Mouse (Mus musculus) ES-CJ7 (cell line): ENCODE data around the gene Adgrb3.
"Not testable (repeated sequence)": the region's sequence is repeated elsewhere in the genome, so short reads cannot be mapped to it uniquely, and the experiment has no call there.

ENCODE experiments used
- DNase-seq: peaks from one replicate; pipeline ENCODE4 v3.0.0; 2011; ENCODE audit warnings: low read depth, low spot score

Gene Adgrb3

DNA sequence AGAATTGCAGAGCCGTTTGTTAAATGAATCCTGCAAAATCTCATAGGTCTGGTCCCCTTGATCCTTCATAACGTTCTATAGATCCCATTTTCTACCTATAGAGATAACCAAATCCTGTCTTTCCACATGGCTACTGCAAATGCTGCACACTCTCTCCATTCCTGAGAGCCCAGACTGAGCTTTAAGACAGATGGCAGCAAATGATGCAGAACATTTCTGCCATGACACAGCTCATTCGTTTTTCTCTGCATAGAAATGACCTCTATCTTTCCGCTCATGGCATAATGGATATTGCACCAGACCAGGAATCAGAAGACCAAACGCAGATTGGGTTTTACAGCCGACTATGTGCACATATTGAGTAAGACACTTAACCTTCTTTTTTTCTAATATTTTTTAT, 84.8 kb downstream of the Adgrb3 start:
- DNase-seq: no peak

GRCm38 (mm10) chr1:25729844-25730243, 99.7 kb downstream of the Adgrb3 start:
- DNase-seq: no peak

DNA sequence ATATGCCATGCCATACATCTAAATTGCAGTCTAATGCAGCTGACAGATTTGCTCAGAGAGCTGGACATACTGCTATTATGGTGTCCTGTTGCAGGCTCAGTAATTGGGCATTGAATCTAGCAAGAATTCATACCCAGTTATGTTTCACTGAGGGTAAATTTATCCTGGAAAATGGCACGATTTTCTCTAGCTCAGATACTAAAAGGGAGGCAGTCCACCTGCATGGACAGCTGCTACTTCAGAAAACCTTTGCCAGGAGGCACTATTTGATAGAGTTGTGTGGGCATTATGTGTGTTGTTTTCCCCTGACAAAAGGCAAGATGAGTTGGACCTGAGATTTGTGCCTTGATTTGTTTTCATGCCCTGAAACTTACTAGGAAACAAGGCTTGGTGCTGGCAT, 118.0 kb downstream of the Adgrb3 start:
- DNase-seq: no peak

- no peak for DNase-seq
Measured at GRCm38 (mm10) chr1:25706299-25706698, 123.2 kb downstream of the Adgrb3 start.

- no peak for DNase-seq
Measured at GRCm38 (mm10) chr1:25698702-25699250, 130.7 kb downstream of the Adgrb3 start.

- no peak for DNase-seq
Measured at GRCm38 (mm10) chr1:25697179-25697578, 132.3 kb downstream of the Adgrb3 start.

- DNase-seq: peak; percentile 12
Measured at GRCm38 (mm10) chr1:25696771-25697170, 132.7 kb downstream of the Adgrb3 start.

DNA sequence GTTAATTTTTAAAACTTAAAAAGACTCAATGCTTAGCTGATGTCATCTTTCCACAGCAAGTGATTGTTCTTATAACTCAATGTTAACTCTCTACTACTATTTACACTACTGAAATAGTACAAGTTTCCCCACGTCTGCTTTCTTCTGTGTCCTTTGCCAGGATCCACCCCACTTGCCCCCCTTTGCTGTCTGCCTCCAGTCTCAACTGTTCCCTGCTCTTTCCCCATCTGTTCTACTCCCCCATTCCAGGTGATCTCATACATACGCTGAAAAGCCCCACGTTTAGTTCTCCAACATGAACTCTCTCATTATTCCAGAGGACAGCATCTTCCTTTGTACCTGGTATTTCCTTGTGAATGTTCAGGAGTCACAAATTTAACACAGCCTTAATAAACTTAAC, 147.4 kb downstream of the Adgrb3 start:
- no peak for DNase-seq

DNA sequence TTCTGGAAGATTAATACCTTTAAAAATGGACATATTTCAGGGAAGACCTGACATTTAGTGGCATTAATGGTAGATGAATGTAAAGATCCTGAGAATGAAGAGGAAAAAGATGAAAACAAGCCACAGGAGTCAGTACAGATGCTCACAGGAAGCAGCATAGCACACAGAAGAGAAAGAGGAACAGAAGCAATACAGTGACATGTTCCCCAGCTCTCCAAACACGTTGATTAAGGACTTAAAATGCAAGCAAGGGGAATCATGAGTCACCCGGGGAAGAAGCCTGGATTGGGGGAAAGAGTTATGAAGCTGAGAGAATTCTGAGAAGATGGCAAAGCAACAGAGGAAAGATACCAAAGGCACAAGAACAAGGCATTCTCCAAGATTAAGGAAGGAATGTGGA, 149.9 kb downstream of the Adgrb3 start:
- no peak for DNase-seq

- DNase-seq: no peak
Measured at GRCm38 (mm10) chr1:25652717-25653116, 176.8 kb downstream of the Adgrb3 start.

- no peak for DNase-seq
Measured at GRCm38 (mm10) chr1:25644256-25644655, 185.3 kb downstream of the Adgrb3 start.

DNA sequence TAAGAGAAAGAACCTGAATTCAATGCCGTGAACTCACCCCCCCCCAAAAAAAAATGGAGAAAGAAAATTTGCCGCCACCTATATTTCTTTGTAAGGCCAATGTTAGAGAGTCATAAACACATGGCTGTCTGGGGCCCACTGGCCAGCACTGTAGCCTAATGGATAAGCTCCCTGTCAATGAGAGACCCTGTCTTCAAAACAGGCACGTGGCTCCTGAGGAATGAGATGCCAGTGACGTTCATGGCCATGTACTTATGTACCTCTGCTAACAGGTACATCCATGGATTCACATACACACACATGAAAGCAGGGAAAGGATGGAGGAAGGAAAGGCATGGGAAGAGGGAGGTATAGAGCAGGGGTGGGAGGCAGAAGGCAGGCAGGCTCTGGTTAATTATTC, 208.0 kb downstream of the Adgrb3 start:
- DNase-seq: no peak

- DNase-seq: no peak
Measured at GRCm38 (mm10) chr1:25616954-25617353, 212.6 kb downstream of the Adgrb3 start.

GRCm38 (mm10) chr1:25610776-25611175, 218.7 kb downstream of the Adgrb3 start:
- DNase-seq: not testable (repeated sequence)

DNA sequence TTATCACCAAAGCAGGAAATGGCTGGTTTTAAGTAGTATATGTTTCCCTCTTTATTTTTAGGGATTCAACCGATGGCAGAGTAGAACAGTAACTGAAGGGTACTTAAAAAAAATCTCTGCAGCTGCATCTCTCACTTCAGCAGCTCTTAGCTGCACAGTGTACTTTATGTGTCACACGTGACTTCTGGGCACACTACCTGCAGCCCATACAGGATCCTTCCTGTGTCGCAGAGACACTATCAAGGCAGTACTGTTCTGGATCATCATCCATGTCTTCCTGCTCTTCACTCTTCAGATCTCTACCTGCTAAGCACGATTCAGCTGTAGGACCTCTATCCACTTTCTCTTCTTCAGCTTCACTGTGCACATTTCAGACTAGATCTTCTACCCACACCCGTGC, 230.6 kb downstream of the Adgrb3 start:
- DNase-seq: no peak

GRCm38 (mm10) chr1:25588568-25589118, 240.9 kb downstream of the Adgrb3 start:
- no peak for DNase-seq

DNA sequence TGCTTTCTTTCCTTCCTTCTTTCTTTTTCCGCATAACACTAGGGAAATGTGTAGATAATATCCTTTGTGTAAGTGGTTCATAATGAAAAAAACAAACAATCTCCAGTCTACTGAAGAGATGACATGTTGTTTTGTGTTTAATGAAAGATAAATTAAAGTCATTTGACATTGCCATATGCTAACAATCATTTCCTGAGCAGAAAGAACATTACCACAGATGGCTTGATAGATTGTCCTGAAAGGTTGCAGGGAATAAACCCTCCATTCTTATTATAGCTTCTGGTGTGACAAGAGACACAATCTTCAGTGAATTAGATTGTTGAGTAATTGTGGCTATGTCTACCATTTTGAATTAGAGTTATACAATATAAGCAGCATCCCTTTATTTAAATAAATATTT, 247.8 kb downstream of the Adgrb3 start:
- DNase-seq: no peak

DNA sequence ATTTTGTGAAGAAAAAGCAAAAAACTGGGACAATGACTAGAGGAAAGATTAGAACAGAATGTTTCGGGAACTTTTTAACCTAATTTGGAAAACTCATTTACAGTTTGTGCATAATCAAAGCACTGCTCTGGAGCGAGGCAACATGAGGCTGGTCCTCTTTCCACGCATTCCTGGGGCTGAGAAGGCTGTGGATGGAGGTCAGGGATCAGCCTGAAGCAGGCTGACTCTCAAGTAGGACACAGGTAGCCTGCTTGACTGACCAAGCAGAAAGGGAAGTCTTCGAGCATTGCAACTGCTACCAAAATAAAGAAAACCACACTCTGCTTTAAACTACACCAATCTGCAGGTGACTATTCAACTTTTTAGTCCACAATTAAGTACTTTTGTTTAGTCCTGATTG, 251.7 kb downstream of the Adgrb3 start:
- DNase-seq: no peak

DNA sequence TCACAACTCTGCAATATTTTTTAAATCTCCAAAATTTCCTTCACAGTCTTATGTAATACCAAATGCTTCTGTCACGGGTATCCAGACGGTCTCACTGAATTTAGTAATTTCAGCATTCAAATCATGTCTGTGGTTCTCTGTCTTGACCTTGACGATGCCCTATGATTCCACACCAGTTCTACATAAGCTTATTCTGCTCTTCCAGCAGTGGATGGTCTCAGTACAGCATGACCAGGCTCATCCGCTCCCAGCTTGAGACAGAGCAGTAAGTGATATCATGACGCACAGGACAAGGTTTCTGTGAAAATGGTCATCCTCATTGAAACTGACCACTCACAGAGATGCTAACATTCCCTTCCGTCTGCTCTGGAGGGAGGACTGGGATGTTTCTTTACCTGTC, 252.9 kb downstream of the Adgrb3 start:
- DNase-seq: no peak

DNA sequence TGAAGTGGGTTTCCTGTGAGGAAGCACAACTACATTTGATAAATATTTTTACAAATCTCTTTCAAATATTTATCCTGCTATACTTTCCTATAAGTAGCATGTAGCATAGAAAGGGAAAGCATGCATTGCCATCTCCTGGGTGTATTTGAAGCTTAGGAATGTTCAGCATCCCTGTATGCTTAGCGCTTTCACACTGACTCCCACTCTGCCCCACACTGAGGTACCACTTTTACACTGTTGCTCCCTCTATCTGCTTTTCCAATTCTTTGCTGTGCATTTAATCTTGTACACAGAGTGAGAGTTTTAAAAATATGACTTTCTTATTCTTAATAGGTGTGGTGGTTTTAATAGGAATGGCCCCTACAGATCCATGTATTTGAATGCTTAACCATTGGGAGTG, 261.4 kb downstream of the Adgrb3 start:
- DNase-seq: no peak

- no peak for DNase-seq
Measured at GRCm38 (mm10) chr1:25546072-25546471, 283.4 kb downstream of the Adgrb3 start.

DNA sequence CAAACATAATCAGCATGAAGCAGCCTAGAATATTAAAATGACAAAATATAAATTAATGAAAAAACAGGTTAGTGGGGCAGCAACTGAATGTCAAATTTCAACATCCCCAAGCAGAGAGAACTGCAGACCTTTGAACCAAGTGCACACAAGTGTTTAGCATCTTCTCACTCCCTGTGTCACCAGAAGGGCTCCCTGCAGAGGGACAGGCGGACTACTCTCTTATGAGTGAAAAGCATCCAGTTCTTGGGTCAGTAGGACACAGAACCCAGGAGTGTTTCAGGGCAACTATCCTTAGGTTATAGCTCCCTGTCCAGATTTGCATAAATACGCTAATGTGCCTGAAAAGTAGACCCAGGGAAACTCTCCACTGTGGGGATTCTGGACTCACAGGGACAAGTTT, 285.6 kb downstream of the Adgrb3 start:
- no peak for DNase-seq

DNA sequence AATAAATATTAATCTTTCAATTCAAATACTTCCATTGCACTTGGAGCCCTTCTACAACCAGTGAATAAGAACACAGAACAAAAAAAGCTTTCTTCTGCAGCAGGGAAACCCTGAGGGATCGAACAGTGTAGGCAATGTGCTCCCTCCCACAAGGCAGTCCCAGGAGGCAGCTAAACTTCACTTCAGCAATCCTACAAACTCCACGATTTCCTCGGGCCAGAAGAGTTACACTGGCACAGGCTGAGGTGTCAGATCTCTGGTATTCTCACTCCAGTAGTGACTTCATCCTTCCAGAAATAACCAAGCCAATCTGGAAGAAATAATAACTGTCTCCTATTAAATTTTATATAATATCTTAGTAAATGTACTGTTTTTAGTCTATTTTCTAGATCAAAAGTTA, 286.6 kb downstream of the Adgrb3 start:
- no peak for DNase-seq

- no peak for DNase-seq
Measured at GRCm38 (mm10) chr1:25526976-25527375, 302.5 kb downstream of the Adgrb3 start.
